Mouse (Mus musculus): ENCODE data around the gene Eif2b5.
"Not testable (repeated sequence)": the region's sequence is repeated elsewhere in the genome, so short reads cannot be mapped to it uniquely, and the experiment has no call there.

DNA sequence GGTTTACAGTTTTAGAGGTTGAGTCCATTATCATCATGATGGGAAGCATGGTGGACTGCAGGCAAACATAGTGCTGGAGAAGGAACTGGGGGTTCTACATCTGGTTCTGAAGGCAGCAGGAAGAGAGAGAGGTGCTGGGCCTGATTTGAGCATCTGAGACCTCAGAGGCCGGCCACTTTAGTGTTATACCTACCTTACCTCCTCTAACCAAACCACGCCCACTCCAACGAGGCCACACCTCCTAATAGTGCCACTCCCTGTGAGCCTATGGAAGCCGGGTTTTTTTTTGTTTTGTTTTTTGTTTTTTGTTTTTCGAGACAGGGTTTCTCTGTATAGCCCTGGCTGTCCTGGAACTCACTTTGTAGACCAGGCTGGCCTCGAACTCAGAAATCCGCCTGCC is 14.9 kb upstream of the Eif2b5 start:
- TF ChIP-seq CTCF (IDR thresholded peaks at IDR 0.05; ENCODE audit: extremely low read depth, insufficient read depth, insufficient read length, insufficient replicate concordance); POLR2A (IDR thresholded peaks at IDR 0.05; ENCODE audit: low read depth, low read length): not testable (repeated sequence)

Measured in spleen, adult 2 months (tissue).